Mouse (Mus musculus): ENCODE measurements around the gene Cox7a2. TPM values are rescaled to one million over a fixed set of nuclear protein-coding genes. Genes with fewer than 3 reads are reported as not detected.

Gene Cox7a2
- 626 and 661 TPM in 2 replicates for polyA plus RNA-seq (2016; fragmentation: Nextera tagmentation; extraction: Ambion mirVana)

GRCm38 (mm10) chr9:79759385-79760005, at the start of gene Cox7a2:
Gene Cox7a2 (minus strand): TSS chr9:79759878.
- peak within 1 kb of the TSS; percentile 92 for H3K27ac ChIP-seq
- H3K4me1 ChIP-seq (replicated peaks): peaks cover 7% of the 10 kb centered on the region
- no peaks in the 10 kb centered on the region for H3K27me3 ChIP-seq
- under 1% methylated on average over 49 of the region's 49 CpGs for WGBS
- H3K36me3 ChIP-seq: peaks cover 26% of the 10 kb centered on the region
- ATAC-seq (ENCODE audit: insufficient number of reproducible peaks, insufficient read depth, low FRiP score, low TSS enrichment, low read depth): peak; percentile 99
- peak within 1 kb of the TSS; percentile 86 for H3K4me3 ChIP-seq (replicated peaks)
- peak within 1 kb of the TSS; percentile 71 for H3K4me2 ChIP-seq
- peak within 1 kb of the TSS; percentile 86 for H3K9ac ChIP-seq (replicated peaks)
- H3K9me3 ChIP-seq: no peaks in the 10 kb centered on the region

DNA sequence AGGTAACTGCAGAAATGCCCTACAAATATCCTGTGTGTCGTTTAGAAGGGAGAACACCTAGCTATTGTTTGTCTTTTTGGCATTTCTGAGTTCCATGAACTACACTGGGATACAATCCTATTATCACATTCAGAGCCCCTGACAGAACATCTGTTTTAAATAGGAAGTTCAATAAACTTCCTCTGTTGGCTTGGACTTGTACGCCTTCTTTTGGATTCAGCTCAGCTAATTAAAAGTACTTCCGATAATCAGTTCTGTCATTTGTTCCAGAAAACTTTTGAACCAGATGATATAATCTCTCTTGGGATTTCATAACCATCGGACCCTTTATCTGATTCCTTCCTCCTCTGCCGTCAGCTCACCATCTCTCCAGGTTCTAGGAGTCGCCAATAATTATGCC, 49.7 kb upstream of the Cox7a2 start:
- 33% methylated on average over 6 of the region's 6 CpGs for WGBS
- H3K4me1 ChIP-seq (replicated peaks): peaks cover 4% of the 10 kb centered on the region; the same call in 1 of the 2 replicates

DNA sequence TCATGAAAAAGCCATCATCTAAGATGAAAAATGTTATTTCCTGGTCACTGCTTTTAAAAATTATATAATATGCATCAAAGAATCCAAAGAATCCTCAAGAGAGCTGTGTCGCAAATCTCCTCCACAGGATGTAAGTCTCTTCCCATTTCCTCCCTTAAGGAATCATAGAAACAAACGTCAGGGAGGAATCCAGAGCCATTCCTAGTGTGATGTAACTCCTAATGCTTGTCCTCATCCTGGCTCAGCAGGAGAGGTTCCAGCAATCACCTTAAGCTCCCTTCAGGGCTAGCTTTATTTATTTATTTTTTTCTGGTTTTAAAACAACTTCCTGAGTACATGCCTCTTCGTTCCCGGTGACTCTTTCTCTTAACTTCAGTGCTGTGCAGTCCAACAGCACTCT, 47.5 kb upstream of the Cox7a2 start:
- Histone ChIP-seq H3K27ac (no peak overlapping the region), H3K4me3 (replicated peaks) (no peak overlapping the region), H3K4me1 (replicated peaks) (no peaks in the 10 kb centered on the region; the same call in 1 of the 2 replicates), H3K4me2 (no peak overlapping the region), H3K9me3 (no peaks in the 10 kb centered on the region), H3K36me3 (no peaks in the 10 kb centered on the region), H3K9ac (replicated peaks) (no peak overlapping the region), H3K27me3 (no peaks in the 10 kb centered on the region; the same call in 1 of the 2 replicates)
- WGBS: 54% methylated on average over 4 of the region's 4 CpGs
- no peak for ATAC-seq (ENCODE audit: insufficient number of reproducible peaks, insufficient read depth, low FRiP score, low TSS enrichment, low read depth)

More for the DNA sequence above, 49.7 kb upstream of the Cox7a2 start:
- H3K4me3 ChIP-seq (replicated peaks): no peak overlapping the region
- no peak overlapping the region for H3K27ac ChIP-seq
- H3K27me3 ChIP-seq: no peaks in the 10 kb centered on the region; the same call in 1 of the 2 replicates
- H3K9me3 ChIP-seq: no peaks in the 10 kb centered on the region
- no peaks in the 10 kb centered on the region for H3K36me3 ChIP-seq
- no peak overlapping the region for H3K9ac ChIP-seq (replicated peaks)
- no peak for ATAC-seq (ENCODE audit: insufficient number of reproducible peaks, insufficient read depth, low FRiP score, low TSS enrichment, low read depth)
- H3K4me2 ChIP-seq: no peak overlapping the region

DNA sequence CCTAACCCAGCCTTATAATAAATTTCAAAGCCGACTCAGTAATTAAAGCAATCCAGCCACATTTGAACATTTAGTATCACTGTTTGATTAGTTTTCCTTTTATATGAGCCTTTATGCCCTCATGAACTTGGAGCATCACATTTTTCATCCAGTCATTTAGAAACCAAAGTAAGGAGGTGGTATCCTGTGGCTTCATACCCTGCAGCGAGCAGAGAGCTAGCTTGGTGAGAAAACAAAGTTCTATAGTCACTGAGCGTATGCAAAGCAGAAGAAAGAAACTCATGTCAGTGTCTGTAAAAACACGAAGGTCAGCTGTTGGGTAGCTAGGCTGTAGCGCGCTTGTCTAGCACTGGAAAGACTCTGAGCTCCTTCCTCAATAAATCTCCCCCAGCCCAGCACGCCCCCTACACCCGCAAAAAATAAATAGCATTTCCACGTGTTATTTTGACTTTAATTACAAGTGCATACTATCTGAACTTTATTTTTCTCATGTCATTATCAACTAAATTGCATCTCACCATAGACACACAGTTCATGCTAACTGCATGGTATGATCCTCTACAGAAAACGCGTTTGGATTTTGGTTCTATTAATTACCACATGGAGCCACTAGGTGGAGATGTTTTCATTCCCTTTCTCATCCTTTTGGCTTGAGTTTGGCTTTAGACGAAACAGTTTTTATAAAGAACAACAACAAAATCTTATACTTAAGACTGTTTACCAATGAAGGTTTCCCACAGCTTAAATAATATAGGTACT, 46.8 kb upstream of the Cox7a2 start:
- H3K4me2 ChIP-seq: no peak overlapping the region
- ATAC-seq (ENCODE audit: insufficient number of reproducible peaks, insufficient read depth, low FRiP score, low TSS enrichment, low read depth): no peak
- no peak overlapping the region for H3K4me3 ChIP-seq (replicated peaks)
- no peak overlapping the region for H3K9ac ChIP-seq (replicated peaks)
- H3K9me3 ChIP-seq: no peaks in the 10 kb centered on the region
- H3K27me3 ChIP-seq: no peaks in the 10 kb centered on the region; the same call in 1 of the 2 replicates
- no peaks in the 10 kb centered on the region; the same call in 1 of the 2 replicates for H3K4me1 ChIP-seq (replicated peaks)
- no peak overlapping the region for H3K27ac ChIP-seq
- WGBS: 42% methylated on average over 12 of the region's 12 CpGs
- no peaks in the 10 kb centered on the region for H3K36me3 ChIP-seq

DNA sequence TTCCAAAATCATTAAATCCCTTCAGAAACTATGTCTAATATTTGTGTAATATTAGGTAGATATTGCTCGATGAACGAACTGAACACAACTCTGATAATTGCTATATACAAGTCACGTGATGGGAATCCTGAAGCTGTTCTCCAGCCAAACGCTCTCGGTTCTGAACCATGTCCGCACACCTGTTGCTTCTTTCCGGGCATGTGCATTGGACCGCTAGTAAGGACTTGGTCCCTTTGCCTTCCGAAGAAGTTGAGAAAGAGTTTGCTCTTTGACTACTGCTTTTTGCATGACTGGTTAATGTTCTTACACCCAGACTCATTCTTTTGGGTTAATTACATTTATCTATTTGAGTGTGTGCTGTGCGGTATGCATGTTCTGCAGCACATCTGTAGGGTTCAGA, 45.7 kb upstream of the Cox7a2 start:
- Histone ChIP-seq H3K4me1 (replicated peaks) (no peaks in the 10 kb centered on the region; the same call in 1 of the 2 replicates), H3K4me3 (replicated peaks) (no peak overlapping the region), H3K4me2 (no peak overlapping the region), H3K27ac (no peak overlapping the region), H3K36me3 (no peaks in the 10 kb centered on the region), H3K27me3 (no peaks in the 10 kb centered on the region; the same call in 1 of the 2 replicates), H3K9ac (replicated peaks) (no peak overlapping the region), H3K9me3 (no peaks in the 10 kb centered on the region)
- WGBS: 89% methylated on average over 10 of the region's 10 CpGs
- ATAC-seq (ENCODE audit: insufficient number of reproducible peaks, insufficient read depth, low FRiP score, low TSS enrichment, low read depth): no peak

DNA sequence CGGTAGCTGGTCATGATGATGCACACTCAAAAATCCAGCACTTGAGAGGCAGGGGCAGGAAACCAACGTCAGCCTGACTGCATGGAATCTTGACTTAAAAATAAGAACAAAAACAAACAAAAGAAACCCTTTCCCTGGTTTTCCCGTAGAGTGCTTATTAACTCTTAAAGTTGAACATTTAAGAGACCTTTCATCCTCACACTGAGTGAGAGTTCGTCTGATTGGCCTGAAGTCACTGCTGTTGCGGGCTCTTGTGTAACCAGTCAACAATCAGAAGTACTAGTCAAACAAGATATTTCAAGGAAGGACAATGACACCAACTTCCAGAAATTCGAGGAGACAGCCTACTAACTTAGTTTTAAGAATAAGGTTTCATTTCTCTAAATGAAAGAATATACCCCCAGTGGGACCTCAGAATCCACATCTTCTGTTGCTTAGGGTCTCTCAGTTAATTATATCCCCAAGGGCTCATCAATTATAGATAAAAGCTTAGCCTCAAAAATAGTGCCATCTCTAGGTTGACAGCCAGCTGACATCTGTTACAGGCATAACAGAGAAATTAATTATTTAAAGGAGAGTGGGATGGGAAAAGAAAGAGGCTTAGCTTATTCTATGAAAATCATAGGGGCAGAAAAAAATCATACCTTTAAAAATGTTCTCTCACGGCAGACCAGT, 36.9 kb upstream of the Cox7a2 start:
- Histone ChIP-seq H3K27ac (no peak overlapping the region), H3K27me3 (no peaks in the 10 kb centered on the region), H3K9ac (replicated peaks) (no peak overlapping the region), H3K36me3 (no peaks in the 10 kb centered on the region), H3K4me1 (replicated peaks) (peaks cover 7% of the 10 kb centered on the region), H3K4me3 (replicated peaks) (no peak overlapping the region), H3K9me3 (no peaks in the 10 kb centered on the region), H3K4me2 (no peak overlapping the region)
- 78% methylated on average over 7 of the region's 7 CpGs for WGBS
- no peak for ATAC-seq (ENCODE audit: insufficient number of reproducible peaks, insufficient read depth, low FRiP score, low TSS enrichment, low read depth)

- Histone ChIP-seq H3K27ac (no peak overlapping the region), H3K4me1 (replicated peaks) (peaks cover 9% of the 10 kb centered on the region), H3K9ac (replicated peaks) (no peak overlapping the region), H3K9me3 (no peaks in the 10 kb centered on the region), H3K36me3 (no peaks in the 10 kb centered on the region), H3K27me3 (no peaks in the 10 kb centered on the region), H3K4me2 (no peak overlapping the region), H3K4me3 (replicated peaks) (no peak overlapping the region)
- 84% methylated on average over 1 of the region's 1 CpGs for whole genome bisulfite sequencing
- no peak for ATAC-seq (ENCODE audit: insufficient number of reproducible peaks, insufficient read depth, low FRiP score, low TSS enrichment, low read depth)
Measured at GRCm38 (mm10) chr9:79795076-79795475, 35.4 kb upstream of the Cox7a2 start.

GRCm38 (mm10) chr9:79792841-79793835, 33.5 kb upstream of the Cox7a2 start, which contains the start of gene Tmem30a:
Gene Tmem30a (minus strand): TSS chr9:79793507.
- Histone ChIP-seq H3K4me3 (replicated peaks) (peak within 1 kb of the TSS; percentile 89), H3K27me3 (no peaks in the 10 kb centered on the region), H3K36me3 (no peaks in the 10 kb centered on the region), H3K4me2 (peak within 1 kb of the TSS; percentile 73), H3K27ac (peak within 1 kb of the TSS; percentile 93), H3K4me1 (replicated peaks) (peaks cover 9% of the 10 kb centered on the region), H3K9me3 (no peaks in the 10 kb centered on the region), H3K9ac (replicated peaks) (peak within 1 kb of the TSS; percentile 85)
- peak; percentile 93 for ATAC-seq (ENCODE audit: insufficient number of reproducible peaks, insufficient read depth, low FRiP score, low TSS enrichment, low read depth)
- WGBS: under 1% methylated on average over 90 of the region's 91 CpGs

DNA sequence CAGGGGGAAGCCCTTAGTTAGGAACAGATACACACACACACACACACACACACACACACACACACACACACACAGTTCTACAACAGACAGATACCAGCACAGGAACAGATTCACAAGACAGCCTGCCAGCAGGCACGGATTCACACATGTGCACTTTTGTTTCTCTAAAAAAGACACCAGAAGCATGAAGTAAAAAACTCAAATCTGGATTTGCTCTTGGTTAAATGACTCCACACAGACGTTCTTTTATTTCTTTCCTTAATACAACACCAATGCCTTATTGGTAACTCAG, 26.1 kb upstream of the Cox7a2 start:
- 78% methylated on average over 2 of the region's 2 CpGs for WGBS
- no peaks in the 10 kb centered on the region for H3K9me3 ChIP-seq
- H3K9ac ChIP-seq (replicated peaks): no peak overlapping the region
- no peak overlapping the region for H3K4me2 ChIP-seq
- H3K27ac ChIP-seq: no peak overlapping the region
- H3K4me3 ChIP-seq (replicated peaks): no peak overlapping the region
- no peak for ATAC-seq (ENCODE audit: insufficient number of reproducible peaks, insufficient read depth, low FRiP score, low TSS enrichment, low read depth)
- no peaks in the 10 kb centered on the region for H3K27me3 ChIP-seq
- H3K36me3 ChIP-seq: no peaks in the 10 kb centered on the region
- peaks cover 22% of the 10 kb centered on the region for H3K4me1 ChIP-seq (replicated peaks)

DNA sequence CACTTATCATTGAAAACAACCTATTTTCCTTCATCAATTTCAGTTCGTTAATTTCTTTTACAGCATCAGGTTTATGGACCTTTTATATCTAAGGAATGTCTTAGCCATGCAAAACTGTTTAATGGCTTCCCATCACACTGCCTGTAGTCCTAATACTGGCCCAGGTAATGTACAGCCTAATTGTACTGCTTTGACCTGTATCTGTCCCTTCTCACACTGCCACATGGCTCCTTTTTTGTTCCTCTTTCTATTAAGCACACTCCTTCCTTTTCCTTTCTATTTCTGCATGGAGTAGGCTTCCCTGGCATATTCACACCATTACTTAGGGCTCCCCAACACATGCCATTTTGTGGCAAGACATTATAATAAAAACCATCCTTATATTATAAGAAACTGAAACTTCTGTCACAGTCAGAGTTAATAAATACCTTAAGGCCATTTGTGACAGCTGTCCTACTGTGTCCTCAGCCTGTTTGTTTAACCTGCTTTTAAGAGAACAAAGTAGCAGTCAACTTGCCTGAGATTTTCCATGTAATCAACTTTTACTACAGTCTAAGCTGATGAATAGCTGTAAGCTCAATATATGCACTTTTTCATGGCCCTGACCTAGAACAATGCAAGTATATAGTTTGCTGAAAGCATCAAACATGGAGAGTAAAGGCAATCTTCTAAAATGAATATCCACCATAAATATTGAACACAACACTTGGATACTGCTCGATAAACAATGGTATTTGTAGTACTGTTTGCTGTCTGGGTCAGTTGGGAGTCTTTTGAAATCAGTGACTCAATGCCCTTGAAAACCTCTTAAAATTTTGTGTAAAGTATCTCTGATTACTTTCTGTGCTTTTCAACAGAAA, 25.5 kb upstream of the Cox7a2 start:
- ATAC-seq (ENCODE audit: insufficient number of reproducible peaks, insufficient read depth, low FRiP score, low TSS enrichment, low read depth): no peak
- no peak overlapping the region for H3K4me3 ChIP-seq (replicated peaks)
- H3K9me3 ChIP-seq: no peaks in the 10 kb centered on the region
- no peak overlapping the region for H3K4me2 ChIP-seq
- no peaks in the 10 kb centered on the region for H3K27me3 ChIP-seq
- no peak overlapping the region for H3K9ac ChIP-seq (replicated peaks)
- H3K36me3 ChIP-seq: no peaks in the 10 kb centered on the region
- WGBS: 89% methylated on average over 2 of the region's 2 CpGs
- H3K27ac ChIP-seq: peak overlapping the region; percentile 69; the same call in 1 of the 2 replicates
- H3K4me1 ChIP-seq (replicated peaks): peaks cover 22% of the 10 kb centered on the region
